Comparison of ENCODE assay signal across 8 mouse cellular contexts in the genomic region with DNA sequence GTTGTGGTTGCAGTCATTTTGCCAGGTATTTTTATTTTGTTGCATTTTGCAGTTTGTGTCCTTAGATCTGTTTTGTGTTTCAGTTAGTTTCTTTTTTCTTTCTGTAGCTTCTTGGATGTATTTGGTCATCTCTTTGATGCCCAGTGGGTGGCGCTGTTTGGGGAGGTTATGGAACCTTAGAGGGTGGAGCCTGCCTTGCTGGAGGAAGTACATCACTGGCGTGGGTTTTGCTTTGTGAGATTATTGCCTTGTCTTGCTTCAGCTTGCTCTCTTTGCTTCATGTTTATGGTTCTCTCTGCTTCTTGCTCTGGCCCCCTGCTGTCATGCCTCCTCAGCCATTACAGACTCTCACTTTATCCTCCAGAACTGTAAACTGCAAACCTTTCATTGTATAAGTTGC. TPM values are rescaled to one million over a fixed set of nuclear protein-coding genes. Genes with fewer than 3 reads are reported as not detected.
DNase-seq lines count a peak whose midpoint lies in the region; ATAC-seq and TF ChIP-seq lines count a peak whose summit lies in the region.

No protein-coding gene starts in this region.

- H3K9me3 ChIP-seq in ES-E14 (ENCODE audit: control insufficient read depth, insufficient read depth, low read depth, low read length): no peaks in the 10 kb centered on the region
- H3K9me3 ChIP-seq in neural tube, embryonic 15.5 days (replicated peaks): no peaks in the 10 kb centered on the region
- H3K9me3 ChIP-seq in intestine, embryonic 16.5 days (ENCODE audit: control insufficient read depth, low read length): no peaks in the 10 kb centered on the region

- no peak overlapping the region for H3K9ac ChIP-seq in ES-E14 (ENCODE audit: insufficient read depth, low read depth, low read length, poor library complexity, severe bottlenecking)
- no peak overlapping the region for H3K9ac ChIP-seq in neural tube, embryonic 15.5 days (replicated peaks)
- no peak overlapping the region for H3K9ac ChIP-seq in intestine, embryonic 16.5 days (ENCODE audit: low read depth, low read length)

- no peaks in the 10 kb centered on the region for H3K27me3 ChIP-seq in neural tube, embryonic 15.5 days (replicated peaks)
- no peaks in the 10 kb centered on the region for H3K27me3 ChIP-seq in intestine, embryonic 16.5 days (replicated peaks; ENCODE audit: control insufficient read depth, insufficient read depth, low read length)

- no peaks in the 10 kb centered on the region for H3K4me1 ChIP-seq in ES-E14 (ENCODE audit: control insufficient read depth in 2 of 2, insufficient read depth in 2 of 2, low read length in 2 of 2, poor library complexity in 1 of 2)
- H3K4me1 ChIP-seq in neural tube, embryonic 15.5 days: no peaks in the 10 kb centered on the region
- H3K4me1 ChIP-seq in intestine, embryonic 16.5 days (ENCODE audit: control insufficient read depth, insufficient read depth, low read length): no peaks in the 10 kb centered on the region

- in situ Hi-C loops in ES-E14 (cut with MboI; ENCODE audit: low sequenced_read_pairs in 2 of 2, unreplicated experiment in 2 of 2): loop anchor here in 1 of 2 experiments (10.0 kb wide), 1 partner anchor 127 kb away; no protein-coding TSS in a partner anchor

- H3K4me2 ChIP-seq in neural tube, embryonic 15.5 days: no peak overlapping the region
- no peak overlapping the region for H3K4me2 ChIP-seq in intestine, embryonic 16.5 days (ENCODE audit: low read depth, low read length)

- WGBS in neural tube, embryonic 15.5 days: 25% methylated on average over 2 of the region's 2 CpGs
- WGBS in intestine, embryonic 16.5 days: 22% methylated on average over 2 of the region's 2 CpGs

- no peaks in the 10 kb centered on the region for H3K36me3 ChIP-seq in ES-E14 (ENCODE audit: control insufficient read depth, insufficient read depth, low read length, poor library complexity, severe bottlenecking)
- no peaks in the 10 kb centered on the region for H3K36me3 ChIP-seq in neural tube, embryonic 15.5 days
- no peaks in the 10 kb centered on the region for H3K36me3 ChIP-seq in intestine, embryonic 16.5 days (ENCODE audit: control insufficient read depth, insufficient read depth, low read length)

- no peak for ATAC-seq in neural tube, embryonic 15.5 days (ENCODE audit: low FRiP score)
- ATAC-seq in intestine, embryonic 16.5 days: no peak

- H3K4me3 ChIP-seq in layer of hippocampus, adult 2 months: no peak overlapping the region
- H3K4me3 ChIP-seq in ES-E14 (ENCODE audit: insufficient read depth in 1 of 2, low read depth in 1 of 2, low read length in 2 of 2, poor library complexity in 1 of 2, severe bottlenecking in 1 of 2): no peak overlapping the region
- H3K4me3 ChIP-seq in neural tube, embryonic 15.5 days (replicated peaks): no peak overlapping the region
- H3K4me3 ChIP-seq in intestine, embryonic 16.5 days (ENCODE audit: low read length): no peak overlapping the region

- DNase-seq in layer of hippocampus, adult 2 months (ENCODE audit: low spot score in 2 of 2): no peak
- no peak for DNase-seq in layer of hippocampus, postnatal 36 days
- peak; percentile 40 for DNase-seq in ES-E14 (ENCODE audit: low read depth, low spot score)
- DNase-seq in c-Kit-positive CD71-negative TER-119-negative erythroid progenitor cells, embryonic 14.5 days (ENCODE audit: low read depth): peak; percentile 46
- peak; percentile 74 for DNase-seq in kidney, adult 9 months
- DNase-seq in naive thymus-derived CD4-positive, alpha-beta T cell, adult 2 months (ENCODE audit: low read depth): peak; percentile 79

- no peak overlapping the region for H3K27ac ChIP-seq in layer of hippocampus, adult 2 months
- H3K27ac ChIP-seq in ES-E14 (ENCODE audit: insufficient read depth, low read depth, low read length, poor library complexity, severe bottlenecking): no peak overlapping the region
- no peak overlapping the region for H3K27ac ChIP-seq in neural tube, embryonic 15.5 days (replicated peaks)
- H3K27ac ChIP-seq in intestine, embryonic 16.5 days (ENCODE audit: low read length): no peak overlapping the region

- TF ChIP-seq CTCF in layer of hippocampus, adult 2 months (conservative IDR thresholded peaks at IDR 0.05): peak; percentile 69

TF ChIP-seq in ES-E14, 5 proteins besides CTCF, POLR2A, EP300 and RAD21:
- no peak for TF ChIP-seq ZNF384 (IDR thresholded peaks at IDR 0.05; ENCODE audit: low read depth, low read length)
- no peak for TF ChIP-seq HCFC1 (IDR thresholded peaks at IDR 0.05; ENCODE audit: borderline replicate concordance, insufficient read depth, low read length)
- TF ChIP-seq MAFK (IDR thresholded peaks at IDR 0.05; ENCODE audit: insufficient read depth, low read depth, low read length): no peak
- TF ChIP-seq CHD2 (IDR thresholded peaks at IDR 0.05; ENCODE audit: low read depth, low read length): no peak
- no peak for TF ChIP-seq ZC3H11A (IDR thresholded peaks at IDR 0.05; ENCODE audit: borderline replicate concordance, low read depth, low read length)

RNA-seq across cellular contexts. Expression of gene Erich6, which starts 20.3 kb away (rescaled TPM):
- 1 to 10 TPM; 1.3 to 1.7 TPM for total RNA-seq in layer of hippocampus, adult 2 months (2021)
- total RNA-seq in layer of hippocampus, postnatal 36 days (2021): 1 to 10 TPM; 1.2 to 1.4 TPM
- not detected in 2 replicates for total RNA-seq in ES-E14 (2012; rRNA removed)
- 0.18 TPM in 1 of 2 replicates, not detected in the other for polyA plus RNA-seq in neural tube, embryonic 15.5 days (2015; fragmentation: Nextera tagmentation; extraction: Ambion mirVana)
- not detected in 2 replicates for polyA plus RNA-seq in intestine, embryonic 16.5 days (2015; fragmentation: Nextera tagmentation; extraction: Ambion mirVana)

RNA-seq across cellular contexts. Expression of gene Siah2, which starts 34.8 kb away (rescaled TPM):
- 10 to 100 TPM; 16.0 to 18.4 TPM for total RNA-seq in layer of hippocampus, adult 2 months (2021)
- total RNA-seq in layer of hippocampus, postnatal 36 days (2021): 10 to 100 TPM; 18.0 to 20.7 TPM
- total RNA-seq in ES-E14 (2012; rRNA removed): 4.3 and 5.8 TPM in 2 replicates
- polyA plus RNA-seq in neural tube, embryonic 15.5 days (2015; fragmentation: Nextera tagmentation; extraction: Ambion mirVana): 10.2 and 12.2 TPM in 2 replicates
- polyA plus RNA-seq in intestine, embryonic 16.5 days (2015; fragmentation: Nextera tagmentation; extraction: Ambion mirVana): 1.9 and 3.9 TPM in 2 replicates

Comparison
In these comparisons a context has a peak if more than half of its experiments do, and no peak if none do; other contexts are left out.
1. DNase-seq: peak in ES-E14 (single experiment), c-Kit-positive CD71-negative TER-119-negative erythroid progenitor cells, embryonic 14.5 days (single experiment), kidney, adult 9 months (single experiment) and naive thymus-derived CD4-positive, alpha-beta T cell, adult 2 months (single experiment); none in layer of hippocampus, adult 2 months (0 of 2) and layer of hippocampus, postnatal 36 days (0 of 2).